Mouse (Mus musculus) layer of hippocampus, postnatal 10 days (tissue): Measurements from ENCODE around the gene Tmem231. TPM values are rescaled to one million over a fixed set of nuclear protein-coding genes. Genes with fewer than 3 reads are reported as not detected.

Source experiments
- DNase-seq, 2 experiments: peaks; one replicate each; pipeline ENCODE4 v3.0.0; 2021; ENCODE audit warnings: low spot score in 2 of 2
- total RNA-seq, 2 experiments: library from RNA; stranded (reverse); gene quantifications; 2 replicates each; pipeline ENCODE4 v1.2.3; 2021

Gene Tmem231
- total RNA-seq, 2 experiments from 2014 or later: 9.8 to 10.1 TPM

DNA sequence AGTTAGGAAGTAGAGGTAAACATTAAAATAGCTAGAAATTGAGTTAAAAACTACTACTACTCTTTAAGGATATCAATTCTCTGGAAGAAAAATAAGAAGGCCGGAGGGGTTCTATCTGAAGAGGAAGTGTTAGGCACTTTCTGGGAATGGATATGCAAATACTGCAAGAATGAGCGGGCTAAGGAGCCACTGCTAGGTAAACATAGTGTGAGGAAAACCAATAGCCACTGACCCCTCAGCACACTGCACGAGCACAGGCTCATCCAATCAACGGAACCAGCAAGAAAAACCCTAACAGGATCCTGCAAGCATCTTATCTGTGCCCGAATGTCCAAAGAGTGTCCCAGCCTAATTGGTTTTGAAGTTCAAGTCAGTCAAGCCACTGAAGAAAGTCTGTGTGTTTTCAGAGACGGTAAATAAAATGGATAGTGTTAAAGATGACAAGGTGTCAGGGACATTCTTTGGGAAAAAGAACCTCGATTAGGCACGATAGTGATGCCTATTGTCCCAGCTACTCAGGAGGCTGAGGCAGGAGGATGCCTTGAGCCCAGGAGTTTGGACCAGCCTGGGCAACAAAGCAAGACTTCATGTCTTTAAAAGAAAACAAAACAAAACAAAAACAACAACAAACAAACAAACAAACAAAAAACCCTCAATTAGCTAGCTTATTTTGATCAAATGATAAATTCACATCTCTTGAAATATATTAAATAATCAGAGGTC lies 68.4 kb downstream of the Tmem231 start:
- DNase-seq: no peak

DNA sequence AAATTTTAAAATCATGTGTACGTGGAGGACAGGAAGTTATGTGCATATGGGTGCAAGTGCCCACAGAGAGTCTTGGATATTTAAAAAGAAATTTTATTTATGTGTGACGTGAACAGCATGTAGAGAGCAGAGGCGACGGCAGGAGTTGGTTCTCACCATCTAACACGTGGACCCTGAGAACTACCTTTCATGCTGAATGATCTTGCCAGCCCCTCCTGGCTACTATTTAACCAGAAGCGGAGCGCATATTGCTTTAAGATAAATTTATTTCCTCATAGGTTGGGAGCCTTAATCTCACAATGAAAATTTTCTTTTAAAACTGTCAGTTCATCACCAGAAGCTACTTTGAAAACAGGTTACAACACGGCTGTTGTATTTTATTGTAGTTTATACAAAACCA lies 69.0 kb downstream of the Tmem231 start:
- no peak for DNase-seq

DNA sequence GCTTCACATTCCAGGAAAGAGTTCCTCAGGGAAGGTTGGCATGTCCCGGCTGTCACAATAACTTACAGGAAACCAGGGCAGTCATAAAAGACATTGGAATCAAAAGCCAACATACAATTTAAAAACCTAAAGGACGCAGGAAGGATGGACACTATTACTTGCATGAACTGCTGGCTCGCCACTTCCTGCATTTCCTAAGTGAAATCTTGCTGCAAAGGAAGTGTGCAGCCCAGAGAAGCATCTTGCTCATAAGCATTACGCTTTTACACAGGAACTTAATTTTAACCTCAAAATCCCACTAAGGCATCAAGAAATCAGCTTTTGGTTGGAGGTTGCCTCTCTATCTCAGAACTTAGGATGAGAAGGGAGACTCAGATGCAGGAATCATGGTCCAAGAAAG lies 70.4 kb downstream of the Tmem231 start:
- DNase-seq: no peak

Other genes starting within 250 kb of the Tmem231 start
- gene Ctrb1, start 242.9 kb downstream of the Tmem231 start, total RNA-seq: not detected
- 10 to 100 TPM; 60.1 to 62.6 TPM for gene Bcar1, start 190.1 kb downstream of the Tmem231 start, total RNA-seq
- 100 to 1,000 TPM; 100 to 101 TPM for gene Cfdp1, start 79.6 kb downstream of the Tmem231 start, total RNA-seq
- gene Tmem170, start 57.1 kb downstream of the Tmem231 start, total RNA-seq: 1 to 10 TPM; 3.4 to 4.1 TPM
- under 1 TPM; 0.48 to 0.89 TPM for gene Chst5, start 23.4 kb downstream of the Tmem231 start, total RNA-seq
- 100 to 1,000 TPM; 193 to 198 TPM for gene Gabarapl2, start 6.8 kb upstream of the Tmem231 start, total RNA-seq
- 1 to 10 TPM; 5.0 to 5.2 TPM for gene Adat1, start 58.4 kb upstream of the Tmem231 start, total RNA-seq
- gene Kars, start 77.4 kb upstream of the Tmem231 start, total RNA-seq: 10 to 100 TPM; 83.3 to 96.7 TPM
- gene Terf2ip, start 77.5 kb upstream of the Tmem231 start, total RNA-seq: 10 to 100 TPM; 37.1 to 37.9 TPM
- gene Gm6793, start 81.2 kb upstream of the Tmem231 start, total RNA-seq: not detected